Mouse (Mus musculus) C2C12 (cell line): ENCODE data around the gene Rab13. TPM values are rescaled to one million over a fixed set of nuclear protein-coding genes. Genes with fewer than 3 reads are reported as not detected.
"Not testable (repeated sequence)": the region's sequence is repeated elsewhere in the genome, so short reads cannot be mapped to it uniquely, and the experiment has no call there.

Experiments
- H3K27me3 ChIP-seq: one replicate; pipeline ENCODE4 v1.6.1; 2011; ENCODE audit not compliant: control insufficient read depth, insufficient read depth, insufficient read length
- H3K36me3 ChIP-seq: one replicate; pipeline ENCODE4 v1.6.1; 2011; ENCODE audit not compliant: control insufficient read depth, insufficient read depth
- H3K4me3 ChIP-seq: one replicate; pipeline ENCODE4 v1.5.1; 2011; ENCODE audit warnings: mild to moderate bottlenecking, control low read depth; ENCODE audit not compliant: poor library complexity, insufficient read depth, severe bottlenecking
- H3K79me2 ChIP-seq: one replicate; pipeline ENCODE4 v1.6.1; 2011; ENCODE audit not compliant: control insufficient read depth, insufficient read depth
- H3K79me3 ChIP-seq: one replicate; pipeline ENCODE4 v1.6.1; 2011; ENCODE audit warnings: low read depth, control low read depth
- H3ac ChIP-seq: one replicate; pipeline ENCODE3; 2011; ENCODE audit warnings: low read depth; ENCODE audit not compliant: control insufficient read depth, insufficient read length
- CEBPB ChIP-seq: IDR thresholded peaks from one replicate; pipeline ENCODE4 v1.6.1; 2011; ENCODE audit warnings: low read depth, mild to moderate bottlenecking, control low read depth, moderate library complexity
- CTCF ChIP-seq: IDR thresholded peaks from one replicate; pipeline ENCODE4 v1.5.1; 2011; ENCODE audit not compliant: control insufficient read depth, insufficient read depth, insufficient read length
- FOSL1 ChIP-seq: IDR thresholded peaks from one replicate; pipeline ENCODE4 v1.8.0; 2011; ENCODE audit warnings: mild to moderate bottlenecking, low read length; ENCODE audit not compliant: poor library complexity, insufficient read depth, severe bottlenecking
- MAX ChIP-seq: IDR thresholded peaks from one replicate; pipeline ENCODE4 v1.6.1; 2011; ENCODE audit warnings: mild to moderate bottlenecking, control low read depth
- MYOD1 ChIP-seq: IDR thresholded peaks from one replicate; pipeline ENCODE4 v1.6.1; 2011; ENCODE audit warnings: low read depth; ENCODE audit not compliant: control insufficient read depth, insufficient read length
- MYOG ChIP-seq: IDR thresholded peaks from one replicate; pipeline ENCODE4 v1.6.1; 2011; ENCODE audit not compliant: control insufficient read depth, insufficient read length; ENCODE audit errors: extremely low read depth
- USF1 ChIP-seq: IDR thresholded peaks from one replicate; pipeline ENCODE4 v1.6.1; 2011; ENCODE audit warnings: low read depth, mild to moderate bottlenecking, control low read depth, moderate library complexity
- polyA plus RNA-seq: library from polyadenylated mRNA; unstranded; fragments of >200 nt; fragmentation: generic; extraction: Trizol; gene quantifications from one replicate; pipeline ENCODE4 v1.2.1, GENCODE M21; 2012; ENCODE audit warnings: missing spikeins

The Rab13 gene
- polyA plus RNA-seq, 1 experiment = 28.2 TPM

GRCm38 (mm10) chr3:90245406-90245805 is 31.9 kb downstream of the Rab13 start:
- peaks cover 14% of the 10 kb centered on the region for H3K79me2 ChIP-seq
- H3ac ChIP-seq = no peak overlapping the region
- no peaks in the 10 kb centered on the region for H3K79me3 ChIP-seq
- no peak for TF ChIP-seq MYOG
- TF ChIP-seq MAX = no peak
- no peak for TF ChIP-seq USF1
- no peak for TF ChIP-seq MYOD1
- no peak for TF ChIP-seq CEBPB
- no peak for TF ChIP-seq CTCF
- no peak for TF ChIP-seq FOSL1
- no peak overlapping the region for H3K4me3 ChIP-seq
- no peaks in the 10 kb centered on the region for H3K27me3 ChIP-seq
- peaks cover 4% of the 10 kb centered on the region for H3K36me3 ChIP-seq

GRCm38 (mm10) chr3:90247630-90247959 is 34.1 kb downstream of the Rab13 start:
- Histone ChIP-seq H3K36me3 (peaks cover 13% of the 10 kb centered on the region), H3K27me3 (no peaks in the 10 kb centered on the region), H3ac (peak overlapping the region; percentile 57), H3K4me3 (peak overlapping the region; percentile 85), H3K79me3 (no peaks in the 10 kb centered on the region), H3K79me2 (peaks cover 14% of the 10 kb centered on the region)
- TF ChIP-seq MYOG = no peak
- no peak for TF ChIP-seq FOSL1
- no peak for TF ChIP-seq CTCF

GRCm38 (mm10) chr3:90247960-90248745 is 34.7 kb downstream of the Rab13 start, which contains the start of gene Slc39a1:
Gene Slc39a1, plus strand, starts transcription at chr3:90248172.
- TF ChIP-seq CEBPB (no peak), MAX (peak; percentile 46), USF1 (no peak)
- Histone ChIP-seq H3K27me3 (no peaks in the 10 kb centered on the region), H3K4me3 (peak within 1 kb of the TSS; percentile 85), H3K79me2 (peaks cover 14% of the 10 kb centered on the region), H3K79me3 (no peaks in the 10 kb centered on the region), H3K36me3 (peaks cover 13% of the 10 kb centered on the region), H3ac (peak within 1 kb of the TSS; percentile 87)

GRCm38 (mm10) chr3:90248746-90249100 is 35.2 kb downstream of the Rab13 start:
- peaks cover 13% of the 10 kb centered on the region for H3K36me3 ChIP-seq
- peak overlapping the region; percentile 87 for H3ac ChIP-seq
- no peaks in the 10 kb centered on the region for H3K79me3 ChIP-seq
- peak overlapping the region; percentile 85 for H3K4me3 ChIP-seq
- TF ChIP-seq MAX (no peak), MYOD1 (no peak), FOSL1 (no peak), CEBPB (no peak), MYOG (no peak), CTCF (no peak), USF1 (no peak)
- H3K27me3 ChIP-seq = no peaks in the 10 kb centered on the region
- H3K79me2 ChIP-seq = peaks cover 14% of the 10 kb centered on the region

- H3ac ChIP-seq = no peak overlapping the region
Measured at GRCm38 (mm10) chr3:90250791-90251190, 37.3 kb downstream of the Rab13 start.

GRCm38 (mm10) chr3:90251731-90252226 is 38.3 kb downstream of the Rab13 start:
- Histone ChIP-seq H3K36me3 (peaks cover 22% of the 10 kb centered on the region), H3K79me3 (peaks cover 24% of the 10 kb centered on the region), H3K79me2 (peaks cover 40% of the 10 kb centered on the region)
- H3ac ChIP-seq, H3K27me3 ChIP-seq, H3K4me3 ChIP-seq: not testable (repeated sequence)

More at GRCm38 (mm10) chr3:90250791-90251190, 37.3 kb downstream of the Rab13 start:
- no peak overlapping the region for H3K4me3 ChIP-seq
- TF ChIP-seq CEBPB (no peak), MYOD1 (no peak), FOSL1 (no peak), USF1 (no peak), MAX (no peak), CTCF (no peak), MYOG (no peak)
- no peaks in the 10 kb centered on the region for H3K27me3 ChIP-seq
- H3K36me3 ChIP-seq = peaks cover 13% of the 10 kb centered on the region
- H3K79me3 ChIP-seq = peaks cover 15% of the 10 kb centered on the region
- H3K79me2 ChIP-seq = peaks cover 30% of the 10 kb centered on the region

GRCm38 (mm10) chr3:90252659-90253058 is 39.2 kb downstream of the Rab13 start:
- not testable (repeated sequence) for H3K4me3 ChIP-seq, H3K27me3 ChIP-seq

GRCm38 (mm10) chr3:90253174-90253573 is 39.7 kb downstream of the Rab13 start:
- not testable (repeated sequence) for H3ac ChIP-seq, H3K4me3 ChIP-seq, H3K27me3 ChIP-seq
- peaks cover 53% of the 10 kb centered on the region for H3K79me2 ChIP-seq
- H3K36me3 ChIP-seq = peaks cover 30% of the 10 kb centered on the region
- H3K79me3 ChIP-seq = peaks cover 32% of the 10 kb centered on the region

More at GRCm38 (mm10) chr3:90252659-90253058, 39.2 kb downstream of the Rab13 start:
- Histone ChIP-seq H3K36me3 (peaks cover 27% of the 10 kb centered on the region), H3K79me3 (peaks cover 30% of the 10 kb centered on the region), H3K79me2 (peaks cover 49% of the 10 kb centered on the region)
- not testable (repeated sequence) for H3ac ChIP-seq
